Mouse (Mus musculus): ENCODE results near the gene Csf3.

DNA sequence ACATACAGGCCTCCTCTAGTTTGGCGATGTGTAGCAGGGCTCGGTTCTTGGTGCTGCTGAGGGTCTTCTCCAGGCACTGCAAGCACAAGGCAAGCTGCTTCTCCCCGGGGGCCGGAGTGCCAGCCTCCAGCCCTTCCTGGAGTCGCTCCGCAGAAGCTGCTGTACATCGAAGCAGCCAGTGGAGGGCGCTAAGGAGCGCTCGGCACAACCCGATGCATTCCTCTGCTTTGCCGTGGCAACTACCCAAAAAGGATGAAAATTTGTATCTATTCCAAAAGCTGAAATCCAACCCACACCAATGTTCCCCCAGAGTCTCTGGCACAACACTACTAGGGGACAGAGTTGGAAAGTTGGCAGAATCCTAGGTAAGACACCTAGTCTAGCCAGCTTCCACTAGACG, 16.8 kb downstream of the Csf3 start:
- TF ChIP-seq GATA1 (IDR thresholded peaks at IDR 0.05; ENCODE audit: borderline replicate concordance, low read length): no peak
- no peak for TF ChIP-seq FLI1 (IDR thresholded peaks at IDR 0.05; ENCODE audit: low read length)

Measured in megakaryocyte, embryonic 14.5 days (primary cell).